Mouse (Mus musculus): ENCODE data around the gene Dppa5a. TPM values are rescaled to one million over a fixed set of nuclear protein-coding genes. Genes with fewer than 3 reads are reported as not detected.

Gene Dppa5a
- polyA plus RNA-seq (2014; fragmentation: Illumina TruSeq; extraction: RNeasy Lipid Tissue Mini Kit (QIAGEN cat#74804); ENCODE audit: low read depth, low replicate concordance): not detected

DNA sequence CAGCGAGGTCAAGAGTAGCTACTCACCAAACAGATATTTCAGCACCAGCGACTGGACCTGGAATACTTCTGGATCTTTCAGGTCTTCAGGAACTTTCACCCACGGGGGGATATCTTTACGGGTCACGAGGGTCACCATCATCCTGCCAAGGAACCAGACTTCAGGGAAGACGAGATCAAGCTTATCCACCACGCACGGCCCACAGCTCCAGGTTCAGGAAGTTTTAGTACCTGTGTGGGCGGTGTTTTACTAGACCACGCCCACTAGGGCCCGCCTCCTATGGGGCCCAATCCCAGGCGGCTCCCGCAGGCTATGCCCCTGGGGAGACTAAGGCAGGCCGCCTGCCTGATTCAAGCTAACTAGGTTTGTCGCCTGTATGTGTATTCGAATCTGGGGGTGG lies at the start of gene Dppa5a:
TSS of gene Dppa5a (minus strand) at position 219 of the 400 bp plus-strand sequence.

DNA sequence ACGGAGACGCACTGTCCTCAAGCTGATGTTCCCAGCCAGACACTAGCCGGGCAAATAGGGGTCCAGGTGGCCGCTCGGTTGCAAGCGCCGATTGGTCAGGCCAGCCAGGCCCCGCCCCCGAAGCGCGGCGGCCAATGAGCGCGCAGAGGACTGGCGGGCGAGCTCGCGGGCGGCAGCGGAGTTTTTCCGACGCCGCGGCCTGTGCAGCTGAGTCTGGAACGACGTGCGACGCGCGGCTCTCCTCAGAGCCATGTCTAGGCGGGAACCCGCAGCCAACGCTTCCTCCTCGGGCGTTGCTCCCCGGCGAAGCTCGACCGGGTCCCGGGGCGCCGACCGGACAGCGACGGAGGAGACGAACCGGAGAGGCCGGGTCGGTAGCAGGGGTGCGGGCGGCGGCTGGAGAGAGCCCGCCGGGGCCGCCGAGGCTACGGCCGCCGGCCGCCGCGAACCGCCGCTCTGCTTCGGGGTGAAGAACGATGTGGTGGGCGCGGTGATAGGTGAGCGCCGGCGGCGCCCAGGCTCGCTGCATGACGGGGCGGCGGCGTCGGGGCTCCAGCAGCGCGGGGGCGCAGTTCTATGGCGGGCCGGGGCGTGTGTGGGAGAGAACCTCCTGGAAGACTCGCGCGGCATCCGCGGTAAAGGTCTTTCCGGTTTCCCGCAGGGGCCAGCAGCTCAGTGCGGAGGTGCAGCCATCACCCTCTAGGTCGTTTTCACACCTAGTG lies 27.8 kb upstream of the Dppa5a start, which contains the start of gene Ddx43:
TSS of gene Ddx43 (plus strand) at position 148 of the 722 bp plus-strand sequence.

DNA sequence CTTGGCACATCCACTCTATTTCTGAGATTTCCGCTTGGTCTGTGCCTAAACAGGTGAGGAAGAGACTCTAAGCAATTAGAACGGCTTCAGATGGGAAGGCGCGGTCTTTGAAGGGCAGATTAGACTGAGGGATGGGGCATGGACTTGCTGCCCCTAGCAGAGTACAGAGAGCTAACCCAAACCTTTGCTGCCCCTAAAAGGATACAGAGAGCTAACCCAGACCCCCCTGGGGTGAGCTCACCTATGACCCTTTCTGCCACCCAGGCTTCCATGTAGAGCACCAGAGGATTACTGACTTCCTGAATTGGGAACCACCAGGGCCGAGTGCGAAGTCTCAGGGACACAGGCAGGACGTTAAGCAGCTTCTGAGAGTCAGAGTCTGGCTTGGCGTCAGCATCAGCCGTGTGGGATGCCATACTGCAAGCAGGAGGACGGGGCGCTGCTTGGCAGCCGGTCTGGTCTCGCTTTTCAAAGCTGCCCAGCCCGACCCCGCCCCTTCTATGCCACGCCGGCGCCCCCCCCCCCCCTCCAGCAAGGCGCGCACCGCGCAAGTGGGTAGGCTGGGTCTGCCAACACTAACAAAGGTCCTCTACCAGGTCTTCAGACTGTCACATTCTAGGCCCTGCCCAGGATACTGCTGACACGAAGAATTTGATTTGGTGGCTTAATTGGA lies 10.3 kb upstream of the Dppa5a start, which contains the start of gene Ooep:
TSS of gene Ooep (minus strand) at position 613 of the 673 bp plus-strand sequence.

DNA sequence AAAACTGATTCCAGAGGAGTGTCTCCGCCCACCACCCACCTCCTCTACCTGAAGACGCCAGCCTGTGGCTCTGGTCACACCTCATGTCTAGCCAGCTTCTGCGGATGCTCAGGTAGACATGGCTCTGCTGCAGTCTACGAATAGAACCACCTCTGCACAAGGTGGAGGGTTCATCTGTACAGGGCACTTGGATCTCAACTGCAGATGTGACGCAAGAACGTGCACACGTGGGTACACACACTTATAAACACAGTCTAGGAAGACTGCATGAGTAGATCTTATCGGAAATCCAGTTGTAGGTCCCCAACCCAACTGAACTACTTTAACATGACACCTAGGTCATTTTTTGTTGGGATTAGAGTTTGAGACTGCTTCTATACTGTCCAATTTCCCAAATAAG lies 12.4 kb downstream of the Dppa5a start, which contains the start of gene Gsta2:
TSS of gene Gsta2 (minus strand) at position 178 of the 400 bp plus-strand sequence.

DNA sequence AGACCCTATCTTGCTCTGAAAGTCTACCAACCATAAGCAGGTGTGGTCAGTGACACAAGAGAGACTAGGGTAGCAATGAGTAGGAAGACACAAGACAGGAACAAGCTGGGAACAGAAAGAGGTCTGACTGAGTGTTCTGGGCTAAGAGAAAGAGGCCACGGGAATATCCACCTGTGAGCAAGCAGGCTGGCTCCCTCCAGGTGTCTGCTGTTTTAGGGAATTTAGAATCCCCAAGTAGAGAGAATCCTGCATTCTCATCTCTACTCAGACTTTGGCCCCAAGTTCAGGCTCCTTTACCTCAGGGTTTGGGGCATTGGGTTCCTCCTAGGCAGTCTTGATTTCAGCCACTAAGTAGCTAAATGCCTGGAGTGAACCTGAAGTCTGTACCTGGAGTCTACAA lies 40.7 kb downstream of the Dppa5a start, which contains the start of gene Omt2b:
TSS of gene Omt2b (plus strand) at position 301 of the 400 bp plus-strand sequence.

Other genes with a start within 250 kb of the Dppa5a start
- gene Gsta4, start 185.4 kb downstream of the Dppa5a start, polyA plus RNA-seq (2014; fragmentation: Illumina TruSeq; extraction: RNeasy Lipid Tissue Mini Kit (QIAGEN cat#74804); ENCODE audit: low read depth, low replicate concordance): 131 TPM
- gene Gsta1, start 137.5 kb downstream of the Dppa5a start, polyA plus RNA-seq (2014; fragmentation: Illumina TruSeq; extraction: RNeasy Lipid Tissue Mini Kit (QIAGEN cat#74804); ENCODE audit: low read depth, low replicate concordance): 8.0 TPM
- gene Gm3776, start 111.0 kb downstream of the Dppa5a start, polyA plus RNA-seq (2014; fragmentation: Illumina TruSeq; extraction: RNeasy Lipid Tissue Mini Kit (QIAGEN cat#74804); ENCODE audit: low read depth, low replicate concordance): 5.5 TPM
- gene Gm10639, start 78.3 kb downstream of the Dppa5a start, polyA plus RNA-seq (2014; fragmentation: Illumina TruSeq; extraction: RNeasy Lipid Tissue Mini Kit (QIAGEN cat#74804); ENCODE audit: low read depth, low replicate concordance): not detected
- gene Omt2a, start 53.4 kb downstream of the Dppa5a start, polyA plus RNA-seq (2014; fragmentation: Illumina TruSeq; extraction: RNeasy Lipid Tissue Mini Kit (QIAGEN cat#74804); ENCODE audit: low read depth, low replicate concordance): not detected
- gene Omt2b, start 40.6 kb downstream of the Dppa5a start, polyA plus RNA-seq (2014; fragmentation: Illumina TruSeq; extraction: RNeasy Lipid Tissue Mini Kit (QIAGEN cat#74804); ENCODE audit: low read depth, low replicate concordance): not detected
- gene Gsta2, start 12.4 kb downstream of the Dppa5a start, polyA plus RNA-seq (2014; fragmentation: Illumina TruSeq; extraction: RNeasy Lipid Tissue Mini Kit (QIAGEN cat#74804); ENCODE audit: low read depth, low replicate concordance): not detected
- gene Ooep, start 10.5 kb upstream of the Dppa5a start, polyA plus RNA-seq (2014; fragmentation: Illumina TruSeq; extraction: RNeasy Lipid Tissue Mini Kit (QIAGEN cat#74804); ENCODE audit: low read depth, low replicate concordance): not detected
- gene Ddx43, start 27.6 kb upstream of the Dppa5a start, polyA plus RNA-seq (2014; fragmentation: Illumina TruSeq; extraction: RNeasy Lipid Tissue Mini Kit (QIAGEN cat#74804); ENCODE audit: low read depth, low replicate concordance): not detected
- 0.58 TPM for gene Cgas, start 75.1 kb upstream of the Dppa5a start, polyA plus RNA-seq (2014; fragmentation: Illumina TruSeq; extraction: RNeasy Lipid Tissue Mini Kit (QIAGEN cat#74804); ENCODE audit: low read depth, low replicate concordance)
- 30.0 TPM for gene Mto1, start 80.0 kb upstream of the Dppa5a start, polyA plus RNA-seq (2014; fragmentation: Illumina TruSeq; extraction: RNeasy Lipid Tissue Mini Kit (QIAGEN cat#74804); ENCODE audit: low read depth, low replicate concordance)
- not detected for gene Gm17324, start 80.6 kb upstream of the Dppa5a start, polyA plus RNA-seq (2014; fragmentation: Illumina TruSeq; extraction: RNeasy Lipid Tissue Mini Kit (QIAGEN cat#74804); ENCODE audit: low read depth, low replicate concordance)
- 1,325 TPM for gene Eef1a1, start 121.0 kb upstream of the Dppa5a start, polyA plus RNA-seq (2014; fragmentation: Illumina TruSeq; extraction: RNeasy Lipid Tissue Mini Kit (QIAGEN cat#74804); ENCODE audit: low read depth, low replicate concordance)
- 5.2 TPM for gene Slc17a5, start 219.9 kb upstream of the Dppa5a start, polyA plus RNA-seq (2014; fragmentation: Illumina TruSeq; extraction: RNeasy Lipid Tissue Mini Kit (QIAGEN cat#74804); ENCODE audit: low read depth, low replicate concordance)
- gene Cd109, start 247.4 kb upstream of the Dppa5a start, polyA plus RNA-seq (2014; fragmentation: Illumina TruSeq; extraction: RNeasy Lipid Tissue Mini Kit (QIAGEN cat#74804); ENCODE audit: low read depth, low replicate concordance): 1.1 TPM

All from heart, adult 10 weeks (tissue).